In genomic region chr15:3486691-3487090, GRCm38 (mm10) we compare ENCODE assay signal across 25 mouse cellular contexts.
A peak's percentile ranks its signal among the peaks of the same experiment; 100 is the strongest.
DNase-seq lines count a peak whose midpoint lies in the region; ATAC-seq and TF ChIP-seq lines count a peak whose summit lies in the region.
"Had no signal": no experiment of that assay in that cellular context is flagged by ENCODE, and none has a peak within 500 bp of the region (broad histone marks: within the 10 kb centered on the region; RNA-seq: fewer than 3 reads in every experiment).

No protein-coding gene starts in this region.

- no peak for ATAC-seq in kidney, postnatal 0 days (replicated peaks; ENCODE audit: low FRiP score, low read depth)
- no peak for ATAC-seq in erythroid progenitor cell, adult 5-6 weeks (replicated peaks; ENCODE audit: low FRiP score, poor library complexity, severe bottlenecking)
- ATAC-seq: CD4-positive, CD25-positive, alpha-beta regulatory T cell, adult 4 months; forebrain, embryonic 13.5 days; hindbrain, embryonic 16.5 days; intestine, embryonic 15.5 days had no signal

- TF ChIP-seq CTCF in kidney, postnatal 0 days (IDR thresholded peaks at IDR 0.05; ENCODE audit: low read depth): no peak

- H3K4me1 ChIP-seq in kidney, postnatal 0 days (replicated peaks; ENCODE audit: insufficient read depth, low read length): no peaks in the 10 kb centered on the region
- H3K4me1 ChIP-seq in limb, embryonic 10.5 days: no peaks in the 10 kb centered on the region
- H3K4me1 ChIP-seq: embryonic facial prominence, embryonic 12.5 days; forebrain, embryonic 13.5 days; hindbrain, embryonic 10.5 days; intestine, embryonic 15.5 days; midbrain, embryonic 10.5 days had no signal

- no peaks in the 10 kb centered on the region for H3K9me3 ChIP-seq in kidney, postnatal 0 days (replicated peaks; ENCODE audit: low read length)
- no peaks in the 10 kb centered on the region for H3K9me3 ChIP-seq in limb, embryonic 10.5 days (replicated peaks)
- H3K9me3 ChIP-seq: embryonic facial prominence, embryonic 12.5 days; forebrain, embryonic 13.5 days; hindbrain, embryonic 10.5 days; intestine, embryonic 15.5 days; midbrain, embryonic 10.5 days; stomach, embryonic 15.5 days had no signal

- no peaks in the 10 kb centered on the region for H3K27me3 ChIP-seq in kidney, postnatal 0 days (ENCODE audit: insufficient read depth, low read length)
- no peaks in the 10 kb centered on the region for H3K27me3 ChIP-seq in limb, embryonic 10.5 days (ENCODE audit: low read depth, poor library complexity, severe bottlenecking)
- H3K27me3 ChIP-seq: embryonic facial prominence, embryonic 12.5 days; forebrain, embryonic 13.5 days; intestine, embryonic 15.5 days; stomach, embryonic 15.5 days had no signal

- peak; percentile 66 for DNase-seq in gastrocnemius, adult 18-20 months (ENCODE audit: low spot score)
- no peak for DNase-seq in gastrocnemius, postnatal 10 days
- peak; percentile 27 for DNase-seq in kidney, postnatal 0 days (ENCODE audit: low spot score)
- DNase-seq in kidney, adult 9 months: no peak
- peak; percentile 32 for DNase-seq in limb, embryonic 10.5 days (ENCODE audit: low spot score)
- no peak for DNase-seq in thymus, postnatal 10 days (ENCODE audit: low spot score in 2 of 2)
- DNase-seq: adrenal gland, postnatal 36 days; cerebellum, adult 11 months; cerebellum, postnatal 14 days; kidney, adult 8-10 months; kidney, postnatal 25 days; lung, adult 18-20 months; lung, postnatal 10 days; thymus, postnatal 4 days had no signal

- no peaks in the 10 kb centered on the region for H3K36me3 ChIP-seq in kidney, postnatal 0 days (ENCODE audit: insufficient read depth, low read length)
- H3K36me3 ChIP-seq in limb, embryonic 10.5 days: no peaks in the 10 kb centered on the region
- H3K36me3 ChIP-seq: embryonic facial prominence, embryonic 12.5 days; hindbrain, embryonic 10.5 days; intestine, embryonic 15.5 days; midbrain, embryonic 10.5 days; stomach, embryonic 15.5 days had no signal

- no peak overlapping the region for H3K27ac ChIP-seq in kidney, postnatal 0 days
- no peak overlapping the region for H3K27ac ChIP-seq in limb, embryonic 10.5 days
- H3K27ac ChIP-seq: embryonic facial prominence, embryonic 12.5 days; forebrain, embryonic 13.5 days; hindbrain, embryonic 10.5 days; intestine, embryonic 15.5 days; midbrain, embryonic 10.5 days; stomach, embryonic 15.5 days had no signal

- WGBS in kidney, postnatal 0 days: 55% methylated on average over 5 of the region's 5 CpGs
- WGBS in limb, embryonic 10.5 days: 74% methylated on average over 5 of the region's 5 CpGs

- H3K9ac ChIP-seq in kidney, postnatal 0 days (ENCODE audit: low read depth, low read length): no peak overlapping the region
- H3K9ac ChIP-seq: embryonic facial prominence, embryonic 12.5 days; forebrain, embryonic 13.5 days; intestine, embryonic 15.5 days; stomach, embryonic 15.5 days had no signal

- H3K4me3 ChIP-seq in kidney, postnatal 0 days (replicated peaks; ENCODE audit: low read depth, low read length): no peak overlapping the region
- H3K4me3 ChIP-seq in limb, embryonic 10.5 days: no peak overlapping the region
- H3K4me3 ChIP-seq: embryonic facial prominence, embryonic 12.5 days; erythroblast, embryonic 14.5 days; forebrain, embryonic 13.5 days; hindbrain, embryonic 10.5 days; intestine, embryonic 15.5 days; midbrain, embryonic 10.5 days; stomach, embryonic 15.5 days had no signal

- no peak overlapping the region for H3K4me2 ChIP-seq in kidney, postnatal 0 days (ENCODE audit: low read length)
- H3K4me2 ChIP-seq: embryonic facial prominence, embryonic 12.5 days; forebrain, embryonic 13.5 days; intestine, embryonic 15.5 days; liver, embryonic 11.5 days; stomach, embryonic 15.5 days had no signal

Comparison
In these comparisons a context has a peak if more than half of its experiments do, and no peak if none do; other contexts are left out.
1. DNase-seq: peak in gastrocnemius, adult 18-20 months (single experiment), kidney, postnatal 0 days (single experiment) and limb, embryonic 10.5 days (single experiment); none in gastrocnemius, postnatal 10 days (single experiment), kidney, adult 9 months (single experiment) and thymus, postnatal 10 days (0 of 2).